Mouse (Mus musculus) gastrocnemius, postnatal 25 days (tissue): ENCODE measurements around the gene Bpifc. TPM values are rescaled to one million over a fixed set of nuclear protein-coding genes. Genes with fewer than 3 reads are reported as not detected.

Source experiments
- DNase-seq: peaks from one replicate; pipeline ENCODE4 v3.0.0; 2022
- total RNA-seq, 2 experiments: library from RNA; stranded (reverse); gene quantifications; 1 replicate in 1 of 2; 2 replicates in 1 of 2; pipeline ENCODE4 v1.2.3; 2021

Bpifc gene
- total RNA-seq, 2 experiments from 2014 or later: not detected

DNA sequence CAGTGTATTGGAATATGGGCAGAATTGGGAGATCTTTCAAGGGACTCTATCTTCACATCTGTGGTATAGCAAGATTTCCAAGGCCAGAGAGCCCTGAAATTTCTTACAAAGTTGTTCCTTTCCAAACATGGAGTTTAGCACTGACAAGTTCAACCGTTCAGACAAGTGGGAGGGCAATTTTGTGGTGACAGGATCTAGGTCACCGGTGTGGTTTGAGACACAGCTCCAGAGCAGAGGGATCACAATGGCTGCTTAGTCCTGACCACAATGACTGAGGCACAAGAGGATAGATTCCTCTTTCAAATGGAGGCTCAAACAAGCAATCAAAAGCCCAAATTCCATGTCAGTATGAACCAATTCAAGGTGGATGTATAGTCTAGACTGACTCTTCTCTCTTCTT is 523 bp downstream of the Bpifc start:
- no peak for DNase-seq

- DNase-seq: no peak
Observed at GRCm38 (mm10) chr10:86010636-86011035, 1.1 kb downstream of the Bpifc start.

- DNase-seq: no peak
Observed at GRCm38 (mm10) chr10:86009688-86010087, 2.0 kb downstream of the Bpifc start.

GRCm38 (mm10) chr10:86006455-86006854 is 5.2 kb downstream of the Bpifc start:
- DNase-seq: no peak

DNA sequence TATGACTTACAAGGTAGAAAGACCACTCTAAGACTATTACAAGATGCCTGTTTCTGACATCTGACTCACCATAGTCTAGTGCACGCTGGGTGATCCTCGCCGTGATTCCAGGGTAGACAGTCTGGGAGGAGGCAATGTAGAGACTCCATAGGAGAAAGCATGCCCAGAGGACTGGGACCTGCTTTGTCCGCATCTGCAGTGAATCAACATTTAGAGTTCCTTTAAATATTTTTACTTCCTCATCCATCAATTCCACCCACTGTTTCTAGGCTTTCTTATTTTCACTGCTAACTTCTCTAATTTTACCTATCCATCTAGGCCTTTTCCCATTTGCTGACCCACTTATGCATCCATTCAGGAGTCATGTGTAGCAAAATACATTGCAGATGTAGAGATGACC is 11.2 kb downstream of the Bpifc start:
- DNase-seq: no peak

GRCm38 (mm10) chr10:85994543-85995104 is 17.1 kb downstream of the Bpifc start:
- DNase-seq: no peak

- no peak for DNase-seq
Observed at GRCm38 (mm10) chr10:85993836-85994235, 17.9 kb downstream of the Bpifc start.

DNA sequence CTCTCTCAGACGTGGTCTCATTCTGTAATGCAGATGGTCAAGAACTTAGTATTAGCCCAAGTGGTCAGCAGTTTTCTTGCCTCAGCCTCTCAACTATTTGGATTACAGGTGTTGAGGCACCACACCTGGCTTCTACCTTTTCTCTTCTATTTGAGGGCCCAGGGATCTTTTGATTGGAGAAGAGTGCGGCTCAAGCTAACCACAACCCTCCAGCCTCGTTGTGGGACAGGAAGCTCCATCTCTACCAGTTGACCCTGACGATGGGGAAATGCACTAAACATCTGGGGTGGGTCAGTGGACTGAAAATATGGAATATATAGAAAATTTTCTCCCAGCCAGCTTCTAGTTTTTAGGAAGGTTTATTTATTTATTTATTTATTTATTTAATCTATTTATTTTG is 19.3 kb downstream of the Bpifc start:
- no peak for DNase-seq

DNA sequence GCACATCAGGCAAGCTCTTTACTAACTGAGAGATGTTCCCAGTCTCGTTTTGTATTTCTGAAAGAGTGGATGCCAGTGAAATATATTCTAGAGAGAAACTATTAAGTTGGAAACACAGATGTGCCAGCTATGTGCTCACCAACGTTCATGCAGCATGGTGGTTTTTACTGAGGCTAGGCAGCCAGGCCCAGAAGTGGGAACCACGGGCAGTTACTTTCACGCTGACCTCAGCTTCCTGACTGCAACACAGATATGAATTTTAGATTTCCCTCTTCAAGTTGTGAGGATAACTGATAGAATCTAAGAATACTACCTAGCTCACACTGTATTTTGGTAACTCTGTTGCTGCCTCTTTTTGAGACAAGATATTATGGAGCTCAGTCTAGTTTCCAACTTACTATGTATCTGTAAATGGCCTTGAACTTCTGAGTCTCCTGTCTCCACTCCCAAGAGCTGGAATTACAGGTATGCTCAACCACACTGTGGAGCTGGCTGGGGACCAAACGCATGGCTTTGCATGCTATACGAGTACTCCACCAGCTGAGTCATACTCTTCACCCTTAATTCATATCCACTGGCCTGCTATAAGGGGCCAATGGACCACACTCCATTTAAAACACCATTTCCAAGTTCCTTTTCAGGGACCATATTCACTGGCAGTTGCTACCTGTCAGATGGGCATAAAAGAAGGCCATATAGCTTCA is 22.1 kb downstream of the Bpifc start:
- no peak for DNase-seq

- no peak for DNase-seq
Observed at GRCm38 (mm10) chr10:85972915-85973314, 38.8 kb downstream of the Bpifc start.

DNA sequence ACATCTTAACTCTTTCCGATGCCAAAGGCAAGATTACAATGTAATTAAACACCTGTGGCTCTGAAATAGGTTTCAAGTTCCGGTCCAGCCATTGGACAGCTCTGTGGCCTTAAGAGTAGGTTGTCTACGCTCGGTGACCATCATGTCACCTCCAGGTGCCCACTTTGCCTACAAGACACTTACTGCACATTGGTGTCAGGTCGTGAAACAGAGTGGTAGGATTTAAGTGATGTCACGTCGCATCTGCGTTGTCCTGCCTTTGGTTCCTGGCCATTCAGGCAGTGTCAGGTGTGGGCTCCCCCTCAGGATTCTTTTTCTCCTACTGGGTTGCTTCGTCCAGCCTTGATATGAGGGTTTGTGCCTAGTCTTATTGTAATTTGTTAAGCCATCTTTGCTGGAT is 39.9 kb downstream of the Bpifc start:
- no peak for DNase-seq

GRCm38 (mm10) chr10:85969894-85970620 is 41.6 kb downstream of the Bpifc start:
- no peak for DNase-seq

DNA sequence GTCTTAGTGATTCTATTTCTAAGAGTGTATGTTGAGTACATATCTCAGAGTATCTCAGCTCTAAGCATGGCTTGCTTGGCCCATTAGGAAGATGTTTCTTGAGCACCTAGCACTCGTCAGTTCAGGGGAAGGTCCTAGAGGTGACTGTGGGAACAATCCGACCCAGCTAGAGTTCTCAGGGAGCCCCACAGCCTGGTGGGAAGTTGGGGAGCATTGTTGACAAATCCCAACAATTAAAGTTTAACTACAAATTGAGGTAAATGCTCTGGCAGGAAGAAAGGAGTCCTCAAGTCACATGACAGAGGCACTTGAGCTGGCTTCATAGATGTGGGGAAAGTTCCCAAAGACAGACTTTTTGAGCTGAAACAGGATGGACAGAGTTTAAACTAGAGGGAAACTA is 43.0 kb downstream of the Bpifc start:
- DNase-seq: no peak

DNA sequence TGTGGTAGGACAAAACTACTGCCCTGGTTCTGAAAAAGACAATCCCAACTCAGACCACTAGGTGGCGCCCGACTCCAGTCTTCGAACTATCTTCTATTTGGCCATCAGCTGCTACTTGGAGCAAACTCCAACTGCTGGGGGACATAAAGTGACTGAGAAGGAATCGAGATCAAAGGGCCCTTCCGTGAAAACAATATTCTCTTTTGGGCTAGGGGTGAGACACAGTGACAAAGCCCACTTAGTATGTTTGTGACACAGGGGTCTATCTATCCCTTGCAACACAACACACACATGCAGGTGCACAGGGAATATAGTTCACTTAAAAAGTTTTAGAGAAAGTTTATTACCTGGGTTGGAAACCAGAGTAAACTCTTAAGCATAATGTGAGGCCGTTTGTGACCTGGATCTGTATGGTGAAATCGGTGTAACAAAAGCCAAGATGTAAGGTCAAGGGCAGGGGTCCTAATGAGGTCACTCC is 43.5 kb downstream of the Bpifc start:
- DNase-seq: peak; percentile 36

DNA sequence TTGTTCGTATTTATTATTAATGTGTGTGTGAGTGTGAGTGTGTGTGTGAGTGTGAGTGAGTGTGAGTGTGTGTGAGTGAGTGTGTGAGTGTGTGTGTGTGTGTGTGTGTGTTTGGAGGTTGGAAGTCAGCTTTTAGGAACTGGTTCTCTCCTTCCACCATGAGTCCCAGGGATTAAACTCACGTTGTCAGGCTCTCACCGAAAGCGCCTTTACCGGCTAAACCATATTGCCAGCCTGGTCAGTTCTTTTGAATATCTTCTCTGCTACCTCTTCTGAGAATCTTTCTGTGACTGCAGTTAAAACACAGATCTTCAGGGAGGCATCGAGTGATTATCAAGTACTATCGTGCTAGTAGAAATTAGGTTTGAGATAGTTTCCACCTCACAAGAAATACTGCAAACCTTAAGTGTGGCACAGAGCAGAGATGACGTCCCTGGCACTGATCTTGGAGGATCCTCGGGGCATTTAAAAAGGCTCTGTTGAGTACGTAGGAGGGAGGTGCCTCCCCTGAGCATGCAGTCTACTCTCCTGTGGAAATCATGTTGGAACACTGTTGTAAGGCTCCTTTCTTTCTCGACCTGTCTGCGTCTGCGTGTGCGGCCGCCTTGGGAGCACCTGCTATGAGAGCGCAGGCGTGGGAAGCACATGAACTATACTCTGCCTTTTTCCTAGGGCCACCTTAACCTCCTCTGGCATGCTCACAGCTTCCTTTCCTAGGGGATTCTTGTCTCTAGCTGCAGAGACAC is 44.1 kb downstream of the Bpifc start:
- no peak for DNase-seq

- DNase-seq: no peak
Observed at GRCm38 (mm10) chr10:85966476-85966875, 45.2 kb downstream of the Bpifc start.

DNA sequence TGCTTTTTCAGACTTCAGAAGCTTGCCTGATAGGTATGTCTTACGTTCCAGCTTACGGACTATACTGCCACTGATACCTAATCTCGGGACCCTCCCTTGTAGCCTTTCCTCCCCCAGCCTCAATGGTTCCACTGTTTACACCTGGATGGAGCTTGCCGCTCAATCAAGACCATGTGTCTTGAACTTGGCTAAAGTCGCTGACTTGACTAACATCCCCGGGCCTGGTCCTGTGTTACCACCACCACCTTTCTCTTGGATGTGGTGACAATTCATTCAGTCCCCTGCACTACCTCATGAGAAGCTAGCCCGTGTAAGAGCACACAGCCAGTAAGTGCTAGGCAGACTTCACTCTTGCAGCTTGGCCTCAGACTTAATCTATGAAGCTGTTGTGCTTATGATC is 47.4 kb downstream of the Bpifc start:
- no peak for DNase-seq

- DNase-seq: no peak
Observed at GRCm38 (mm10) chr10:85962897-85963296, 48.8 kb downstream of the Bpifc start.

DNA sequence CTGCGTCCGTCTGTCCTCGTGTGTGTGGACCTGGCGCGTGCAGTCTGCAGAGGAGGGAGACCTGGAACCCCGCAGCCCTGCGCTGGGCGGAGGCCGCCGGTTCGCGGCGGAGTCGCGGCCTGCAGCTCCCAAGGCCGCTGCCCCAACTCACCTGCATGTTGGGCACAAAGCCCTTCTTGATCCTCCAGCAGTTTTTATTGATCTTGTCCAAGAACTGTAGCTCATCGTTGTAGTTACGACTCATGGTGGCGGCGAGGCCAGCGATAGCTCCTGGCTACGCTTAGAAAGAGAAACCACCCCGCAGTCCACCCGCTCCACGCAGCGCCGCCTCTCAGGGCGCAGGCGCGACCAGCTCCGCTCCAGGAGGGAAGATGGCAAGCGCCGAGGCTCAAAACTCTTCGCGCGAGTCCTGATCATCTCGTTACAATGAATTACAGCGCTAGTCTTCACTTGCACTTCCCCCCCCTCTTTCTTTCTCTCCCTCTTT is 54.2 kb downstream of the Bpifc start, which contains the start of gene Rtcb:
Gene Rtcb (minus strand): TSS at position 360 of the 487 bp plus-strand sequence.
- DNase-seq: peak; percentile 93

- DNase-seq: no peak
Observed at GRCm38 (mm10) chr10:85956871-85957419, 54.8 kb downstream of the Bpifc start.

- DNase-seq: no peak
Observed at GRCm38 (mm10) chr10:85954429-85954828, 57.3 kb downstream of the Bpifc start.

DNA sequence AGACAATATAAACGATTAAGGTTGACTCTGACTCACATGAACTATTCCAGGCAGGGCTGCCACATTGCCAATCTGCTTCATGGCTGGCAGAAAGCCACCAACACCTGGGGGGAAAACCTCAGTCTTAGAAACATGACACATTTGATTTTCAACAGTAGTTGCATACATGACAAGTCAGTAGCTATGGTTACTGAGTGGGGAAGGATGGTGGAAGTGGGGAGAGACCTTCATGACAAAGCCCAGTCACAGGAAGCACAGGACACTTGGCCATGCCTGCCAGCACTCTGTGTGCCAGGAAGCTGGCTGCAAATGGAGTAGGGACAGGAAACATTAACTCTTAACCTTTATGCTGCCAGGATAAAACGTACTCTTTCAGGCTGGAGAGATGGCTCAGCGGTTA is 58.3 kb downstream of the Bpifc start:
- DNase-seq: no peak
